Mouse (Mus musculus) frontal cortex, postnatal 14 days (tissue): Measurements from ENCODE around the gene Vezt.
A peak's percentile ranks its signal among the peaks of the same experiment; 100 is the strongest.

ENCODE experiments used
- DNase-seq, 2 experiments: peaks; one replicate each; pipeline ENCODE4 v3.0.0; 2022; ENCODE audit warnings: low spot score in 2 of 2

The Vezt gene

GRCm38 (mm10) chr10:94037596-94037995, 2.0 kb upstream of the Vezt start:
- no peak for DNase-seq

- no peak for DNase-seq
Measured at GRCm38 (mm10) chr10:94037196-94037595, 1.6 kb upstream of the Vezt start.

GRCm38 (mm10) chr10:94036375-94036758, 750 bp upstream of the Vezt start:
- no peak for DNase-seq

DNA sequence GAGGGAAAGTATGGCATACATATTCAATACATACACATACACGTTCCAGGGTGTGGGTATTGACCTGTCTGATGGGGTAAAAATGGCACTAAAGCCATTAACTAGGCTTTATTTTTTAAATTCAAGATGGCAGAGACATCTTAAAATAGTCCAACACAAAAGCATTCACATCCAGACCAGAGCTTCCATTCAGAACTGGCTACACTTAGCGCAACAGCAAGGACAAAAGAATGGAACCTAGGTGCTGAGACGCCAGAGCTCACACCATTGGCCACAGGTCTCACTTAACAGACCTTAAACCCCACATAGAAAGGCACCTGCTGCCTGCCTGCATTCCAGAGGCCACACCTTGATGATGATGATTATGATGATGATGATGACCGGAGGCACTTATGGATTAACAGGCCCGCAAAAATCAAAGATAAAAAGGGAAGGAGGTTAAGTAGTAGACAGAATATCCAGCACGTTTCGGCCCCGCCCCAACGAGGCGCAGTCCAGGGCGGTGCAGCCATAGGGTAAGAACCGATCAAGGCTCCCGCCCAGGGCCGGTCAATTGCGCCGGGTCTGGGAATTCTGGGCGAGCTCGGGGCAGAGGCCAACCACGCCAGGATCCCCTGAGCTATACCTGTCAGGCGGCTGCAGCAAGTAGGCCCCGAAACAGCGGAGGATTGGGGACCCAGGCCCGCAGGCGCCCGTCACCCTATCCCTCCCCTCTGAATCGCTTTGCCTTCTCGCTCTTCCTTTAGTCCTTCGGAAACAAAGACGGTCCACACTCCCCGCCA, 550 bp downstream of the Vezt start:
- peak in 1 of 2 experiments; percentile 47 for DNase-seq

GRCm38 (mm10) chr10:94031164-94031563, 4.5 kb downstream of the Vezt start:
- no peak for DNase-seq

DNA sequence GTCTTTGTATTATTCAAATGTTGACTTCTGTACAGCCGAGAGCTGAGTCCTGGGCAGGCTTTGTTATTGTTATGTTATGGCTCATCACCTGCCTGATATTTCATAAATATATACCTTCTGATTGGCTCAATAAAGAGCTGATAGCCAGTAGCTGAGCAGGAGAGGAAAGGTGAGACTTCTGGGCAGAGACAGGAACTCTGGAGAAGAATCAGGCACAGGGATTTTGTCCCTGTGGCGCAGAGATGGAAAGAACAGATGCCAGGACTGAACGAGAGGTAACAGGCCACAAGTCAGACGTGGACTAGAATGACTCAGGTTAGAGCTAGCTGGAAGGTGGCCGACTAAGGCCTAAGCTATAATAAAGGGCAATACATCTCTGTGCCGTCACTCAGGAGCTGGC, 7.1 kb downstream of the Vezt start:
- no peak for DNase-seq

DNA sequence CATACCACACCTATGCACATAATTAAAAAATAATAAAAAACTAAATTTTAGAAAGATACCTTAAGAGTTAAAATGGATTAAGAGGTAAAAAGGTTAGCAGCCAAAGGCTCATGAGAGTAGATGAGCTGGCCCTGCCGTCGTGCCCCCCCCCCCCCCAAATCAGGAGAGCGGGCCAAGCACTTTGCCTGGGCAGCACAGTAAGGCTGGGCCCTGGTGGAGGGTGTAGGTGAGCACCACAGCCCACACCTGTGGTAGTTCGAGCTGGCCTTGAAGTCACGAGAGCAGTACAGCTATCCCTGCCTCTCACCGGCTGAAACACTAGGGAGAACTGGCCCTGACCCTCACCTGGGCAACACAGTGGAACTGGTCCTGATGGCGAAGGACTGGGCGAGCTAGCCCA, 10.5 kb downstream of the Vezt start:
- DNase-seq: no peak

DNA sequence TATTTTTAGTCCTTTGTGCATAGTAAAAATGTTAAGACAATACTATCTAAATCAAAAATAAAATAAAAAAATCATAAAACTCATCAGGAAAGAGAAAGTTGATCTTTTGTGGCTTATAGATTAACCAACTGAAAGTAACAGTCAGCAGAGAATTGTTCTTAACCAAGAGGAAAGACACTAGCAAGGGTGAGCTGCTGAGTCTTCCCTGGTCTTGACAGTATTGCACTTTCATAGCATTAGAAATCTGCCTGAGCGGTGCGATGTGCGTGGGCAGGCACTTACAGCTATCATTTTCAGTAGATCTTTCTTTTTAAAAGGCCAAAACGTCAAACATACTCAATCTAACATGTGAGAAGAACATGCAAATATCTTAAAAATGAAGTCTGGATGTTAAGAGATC, 14.6 kb downstream of the Vezt start:
- no peak for DNase-seq

GRCm38 (mm10) chr10:94020587-94020986, 15.0 kb downstream of the Vezt start:
- no peak for DNase-seq

DNA sequence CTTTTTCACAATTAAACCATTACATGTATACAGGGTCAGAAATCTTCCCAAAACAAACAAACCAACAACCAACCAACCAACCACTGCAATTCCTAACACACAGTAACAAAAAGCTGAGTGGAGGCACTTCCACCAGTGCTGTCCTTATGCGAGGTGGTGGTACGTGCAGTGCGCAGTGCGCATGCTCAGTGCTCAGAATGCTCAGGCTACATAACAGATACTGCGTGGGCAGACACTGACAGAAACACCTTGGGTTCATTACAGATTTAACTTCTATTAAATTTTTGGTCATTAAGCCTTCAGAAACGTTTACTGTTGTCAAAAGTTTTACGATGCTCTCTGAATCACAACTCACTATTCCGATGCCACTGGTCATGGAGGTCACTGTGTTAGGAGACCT, 18.2 kb downstream of the Vezt start:
- no peak for DNase-seq

DNA sequence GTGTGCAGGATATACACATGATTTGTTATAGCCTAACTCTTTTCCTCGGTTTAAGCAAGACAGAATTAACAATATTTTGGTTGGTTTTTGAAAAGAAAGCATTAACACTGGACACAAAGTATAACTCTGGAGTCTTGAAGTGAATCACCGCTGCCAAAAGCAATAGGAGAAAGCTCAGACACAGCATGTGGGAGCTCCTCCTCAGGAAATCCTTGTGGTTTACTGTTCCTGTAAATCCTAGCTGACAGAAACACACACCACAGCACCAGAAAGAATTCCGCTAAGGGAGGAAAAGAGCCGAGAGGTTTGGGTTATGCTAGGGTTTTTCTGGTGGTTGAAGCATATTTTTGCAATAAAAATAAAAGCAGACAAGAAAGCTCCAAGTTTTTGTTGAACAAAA, 21.4 kb downstream of the Vezt start:
- no peak for DNase-seq

DNA sequence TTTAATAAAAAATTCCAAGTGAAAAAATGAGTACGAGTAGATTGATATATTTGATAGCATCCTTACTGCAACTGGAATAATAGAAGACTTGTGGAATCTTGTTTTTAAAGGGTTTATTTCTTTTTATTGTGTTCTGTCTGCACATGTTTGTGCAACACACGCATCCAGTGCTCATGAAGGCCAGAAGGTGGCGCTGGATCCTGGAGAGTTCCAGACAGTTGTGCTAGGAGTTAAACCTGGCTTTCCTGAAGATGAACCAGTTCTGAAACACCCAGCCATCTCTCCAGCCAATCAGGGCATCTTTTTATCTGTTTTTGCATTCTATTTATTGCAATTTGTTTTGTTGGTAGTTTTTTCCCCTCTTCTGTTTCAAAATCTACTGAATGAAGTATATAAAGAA, 22.4 kb downstream of the Vezt start:
- DNase-seq: peak in 1 of 2 experiments; percentile 35

DNA sequence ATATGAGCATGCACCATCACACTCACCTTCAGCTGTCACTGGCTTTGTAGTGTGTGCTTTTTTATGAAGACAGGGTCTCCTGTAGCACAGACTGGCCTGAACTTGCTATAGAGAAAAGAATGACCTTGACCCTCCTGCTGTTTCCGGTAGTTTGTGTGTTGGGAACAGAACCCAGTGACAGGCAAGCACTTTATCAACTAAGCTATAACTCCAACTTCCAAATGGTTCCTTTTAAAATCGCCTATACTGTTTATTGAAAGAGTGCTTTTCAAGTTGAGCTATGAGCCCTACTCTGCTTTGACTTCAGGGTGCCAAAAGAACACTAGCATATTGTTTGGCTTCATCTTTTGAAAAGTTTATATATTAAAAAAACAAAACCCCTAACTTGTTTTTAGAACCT, 24.6 kb downstream of the Vezt start:
- no peak for DNase-seq

DNA sequence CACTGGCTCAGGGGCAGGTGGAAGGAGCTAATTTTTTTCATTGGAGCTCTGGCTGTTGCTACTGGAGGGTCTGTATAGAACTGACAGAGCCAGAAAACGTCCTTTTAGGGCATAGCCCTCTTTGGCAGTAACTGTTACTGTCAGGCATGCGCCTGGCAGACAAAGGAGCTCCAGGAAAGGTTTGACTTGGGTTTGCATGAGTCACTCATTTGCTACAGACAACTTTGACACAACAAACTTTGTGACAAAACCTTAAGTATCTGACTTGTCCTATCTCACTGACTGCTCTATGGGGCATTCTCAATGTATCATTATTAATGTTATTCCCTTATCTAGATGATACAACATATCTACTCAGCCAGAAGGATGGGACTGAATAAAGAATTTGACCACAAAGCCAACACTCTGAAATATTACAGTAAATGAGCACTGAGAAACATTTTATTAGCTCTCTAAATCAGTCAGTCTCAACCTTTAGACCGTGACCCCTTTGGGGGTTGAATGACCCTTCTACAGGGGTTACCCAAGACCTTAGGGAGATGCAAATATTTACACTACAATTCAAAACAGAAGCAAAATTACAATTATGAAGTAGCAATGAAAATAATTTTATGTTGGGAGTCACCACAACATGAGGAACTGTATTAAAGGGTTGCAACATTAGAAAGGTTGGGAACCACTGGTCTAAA, 25.5 kb downstream of the Vezt start:
- DNase-seq: no peak

DNA sequence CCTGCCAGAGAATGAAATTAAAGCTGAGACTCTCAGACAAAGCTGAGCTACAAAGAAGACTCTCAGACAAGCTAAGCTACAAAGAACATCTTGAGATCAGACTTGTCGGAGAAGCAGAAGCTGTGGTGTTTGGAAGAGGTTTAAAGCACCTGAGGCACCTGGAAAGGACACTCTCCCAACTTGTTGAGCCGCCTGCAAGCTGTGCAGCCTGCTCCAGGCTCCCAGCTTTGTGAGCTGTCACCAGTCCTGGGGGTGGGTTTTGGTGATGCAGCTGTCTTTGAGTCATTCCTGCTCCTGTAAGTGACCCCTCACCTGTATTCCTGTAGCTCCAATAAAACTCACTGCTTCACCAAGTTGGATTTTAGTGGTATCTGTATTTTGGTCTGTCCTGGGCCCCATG, 27.3 kb downstream of the Vezt start:
- DNase-seq: no peak

- DNase-seq: no peak
Measured at GRCm38 (mm10) chr10:94000223-94000622, 35.4 kb downstream of the Vezt start.

DNA sequence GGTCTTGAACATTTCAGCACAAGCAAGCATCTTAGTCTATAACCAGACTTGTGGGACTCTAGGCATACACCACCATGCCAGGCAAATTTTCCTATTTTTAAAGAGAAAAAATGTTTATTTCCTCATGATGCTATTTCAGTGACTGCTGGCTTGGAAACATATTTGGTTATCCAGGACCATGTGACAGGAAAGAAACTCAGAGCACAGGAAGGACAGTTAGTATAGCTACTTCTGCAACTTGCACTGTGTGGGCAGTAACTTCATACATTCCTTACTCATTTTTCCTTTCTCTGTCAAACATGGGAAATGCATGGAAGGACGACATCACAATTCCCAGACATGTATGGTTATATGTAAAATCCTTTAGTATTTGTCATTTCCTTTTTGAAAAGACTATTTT, 36.3 kb downstream of the Vezt start:
- no peak for DNase-seq

DNA sequence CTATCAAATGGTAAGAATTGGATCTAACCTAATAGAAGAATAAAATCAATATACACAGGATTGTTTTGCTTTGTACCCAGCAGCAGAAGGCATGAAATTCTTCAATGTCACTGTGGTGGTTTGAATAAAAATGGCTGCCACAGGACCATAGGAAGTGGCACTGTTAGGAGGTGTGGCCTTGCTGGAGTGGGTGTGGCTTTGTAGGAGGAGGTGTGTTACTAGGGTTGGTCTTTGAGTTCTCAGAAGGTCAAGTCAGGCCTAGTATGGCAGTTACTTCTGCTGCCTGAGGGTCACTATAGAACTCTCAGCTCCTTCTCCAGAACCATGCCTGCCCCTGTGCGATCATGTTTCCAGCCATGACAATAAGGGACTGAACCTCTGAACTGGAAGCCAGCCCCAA, 40.5 kb downstream of the Vezt start:
- no peak for DNase-seq

- no peak for DNase-seq
Measured at GRCm38 (mm10) chr10:93994136-93994535, 41.5 kb downstream of the Vezt start.

GRCm38 (mm10) chr10:93985357-93985756, 50.3 kb downstream of the Vezt start:
- DNase-seq: no peak

DNA sequence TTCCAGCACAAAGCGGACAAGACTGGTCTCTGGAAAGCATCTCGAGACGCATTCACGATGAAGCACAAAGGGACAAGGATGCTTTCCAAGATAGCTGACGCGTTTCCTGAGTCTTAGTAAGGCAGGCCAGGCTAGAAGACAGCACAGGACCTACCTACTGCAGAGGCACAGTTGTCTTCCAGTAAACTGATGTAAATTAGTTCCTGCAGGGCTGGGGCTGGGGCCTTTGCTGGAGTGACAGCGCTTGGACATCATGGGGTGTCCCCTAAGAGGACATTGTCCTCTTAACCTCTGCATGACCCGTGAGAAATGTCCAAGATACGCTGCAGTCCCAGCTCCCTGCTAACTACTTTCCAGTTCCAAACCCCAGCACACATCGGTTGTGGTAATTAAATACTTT, 66.3 kb downstream of the Vezt start:
- no peak for DNase-seq

DNA sequence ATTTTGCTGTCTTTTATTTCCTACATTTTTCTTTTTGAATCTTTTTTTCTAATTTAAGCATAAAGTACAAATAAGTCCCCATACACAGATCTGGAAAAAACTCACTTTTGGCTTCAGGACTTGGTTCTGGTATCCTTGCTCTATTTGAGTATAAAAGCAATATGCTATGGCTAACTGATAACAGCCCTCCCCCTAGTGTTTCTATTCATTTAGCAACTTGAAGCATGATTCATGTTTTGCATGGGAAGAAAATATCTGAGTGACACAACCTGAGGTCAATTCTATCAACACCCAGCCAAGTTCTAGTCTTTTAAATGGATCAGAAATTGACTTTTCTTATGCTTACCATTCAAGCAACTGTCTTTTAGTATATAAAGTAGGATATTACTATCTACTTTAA, 68.1 kb downstream of the Vezt start:
- no peak for DNase-seq

- DNase-seq: no peak
Measured at GRCm38 (mm10) chr10:93954023-93954422, 81.6 kb downstream of the Vezt start.

- DNase-seq: no peak
Measured at GRCm38 (mm10) chr10:93953504-93953903, 82.1 kb downstream of the Vezt start.
